In the genomic region with DNA sequence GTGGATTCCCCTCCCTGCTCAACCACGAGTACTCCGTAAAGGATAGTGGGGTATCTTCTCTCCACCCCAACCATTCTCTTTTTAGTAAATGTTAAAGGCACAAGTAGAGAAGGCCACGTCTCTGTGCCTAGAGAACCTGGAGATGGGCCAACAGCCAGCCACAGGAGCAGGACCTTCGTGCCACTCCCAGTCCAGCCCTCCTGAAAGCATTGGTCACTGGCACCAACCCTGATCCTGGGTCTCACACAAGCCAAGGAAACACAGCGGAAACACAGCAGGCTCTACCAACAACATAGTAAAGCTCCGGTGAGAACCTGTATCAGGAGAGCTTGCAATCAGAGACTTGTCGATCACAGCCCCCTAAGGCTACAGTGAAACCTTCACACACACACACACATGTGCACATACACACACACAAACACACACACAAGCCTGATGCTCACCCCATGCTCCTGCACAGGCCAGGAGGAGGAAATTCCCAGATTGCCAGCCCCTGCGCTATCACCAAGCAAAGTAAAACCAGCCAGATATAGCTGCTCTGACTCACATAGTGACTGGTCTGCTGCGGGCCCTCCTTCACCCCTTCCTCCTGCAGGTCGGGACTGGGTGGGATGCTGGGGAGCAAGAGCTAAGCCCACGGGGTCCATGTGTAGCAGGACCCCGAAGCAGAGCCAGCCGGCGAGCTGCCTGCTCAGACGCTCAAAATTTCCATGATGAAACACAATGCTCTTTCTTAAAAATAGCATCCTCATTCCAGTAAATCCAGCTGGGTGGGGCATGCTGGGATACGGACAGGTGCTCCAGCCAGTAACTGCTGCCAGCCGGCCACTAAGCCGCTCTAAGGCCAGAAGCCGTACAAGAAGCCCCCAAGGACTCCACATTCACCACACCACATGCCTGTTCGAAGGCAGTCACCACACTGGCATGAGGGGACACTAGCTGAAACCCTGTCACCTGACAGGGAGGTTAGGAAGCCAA, we compare ENCODE assay signal across 9 mouse cellular contexts. TPM values are rescaled to one million over a fixed set of nuclear protein-coding genes. Genes with fewer than 3 reads are reported as not detected.
DNase-seq lines count a peak whose midpoint lies in the region; ATAC-seq and TF ChIP-seq lines count a peak whose summit lies in the region.
"Had no signal": no experiment of that assay in that cellular context is flagged by ENCODE, and none has a peak within 500 bp of the region (broad histone marks: within the 10 kb centered on the region; RNA-seq: fewer than 3 reads in every experiment).

No protein-coding gene starts in this region.

- no peaks in the 10 kb centered on the region for H3K27me3 ChIP-seq in heart, embryonic 10.5 days (ENCODE audit: insufficient read depth, poor library complexity, severe bottlenecking)
- no peaks in the 10 kb centered on the region for H3K27me3 ChIP-seq in heart, embryonic 16.5 days (ENCODE audit: control insufficient read depth, insufficient read depth, low read length)
- H3K27me3 ChIP-seq in stomach, postnatal 0 days (ENCODE audit: control insufficient read depth, insufficient read depth, low read length), result no peaks in the 10 kb centered on the region

- 0 out of 2 replicates have a peak, but pooled peaks cover 5% of the 10 kb centered on the region for H3K36me3 ChIP-seq in heart, embryonic 10.5 days
- no peaks in the 10 kb centered on the region for H3K36me3 ChIP-seq in heart, embryonic 16.5 days (ENCODE audit: control insufficient read depth, insufficient read depth)
- H3K36me3 ChIP-seq in stomach, postnatal 0 days (ENCODE audit: control insufficient read depth, insufficient read depth, low read length), result no peaks in the 10 kb centered on the region

- peaks cover 15% of the 10 kb centered on the region for H3K4me1 ChIP-seq in heart, embryonic 10.5 days
- peaks cover 9% of the 10 kb centered on the region for H3K4me1 ChIP-seq in heart, embryonic 16.5 days (ENCODE audit: control insufficient read depth, insufficient read depth, low read length)
- no peaks in the 10 kb centered on the region for H3K4me1 ChIP-seq in stomach, postnatal 0 days (replicated peaks; ENCODE audit: control insufficient read depth, insufficient read depth)

- peak overlapping the region; percentile 52 for H3K9ac ChIP-seq in heart, embryonic 16.5 days (ENCODE audit: low read length)
- H3K9ac ChIP-seq in stomach, postnatal 0 days (ENCODE audit: low read length), result no peak overlapping the region

- no peak for DNase-seq in heart, embryonic 10.5 days (ENCODE audit: low spot score)
- no peak for DNase-seq in heart, adult 11 months
- peak; percentile 52 for DNase-seq in right cerebral cortex, postnatal 25 days
- no peak for DNase-seq in right cerebral cortex, postnatal 10 days (ENCODE audit: low spot score in 2 of 2)
- peak; percentile 39 for DNase-seq in stomach, postnatal 0 days (ENCODE audit: low spot score)
- DNase-seq in kidney, adult 8-10 months, result no peak
- DNase-seq: lung, postnatal 4 days had no signal

- no peak overlapping the region for H3K4me3 ChIP-seq in heart, embryonic 10.5 days
- peak overlapping the region; percentile 30 for H3K4me3 ChIP-seq in heart, embryonic 16.5 days (ENCODE audit: low read length)
- no peak overlapping the region for H3K4me3 ChIP-seq in stomach, postnatal 0 days (ENCODE audit: low read depth, low read length)

- no peaks in the 10 kb centered on the region for H3K9me3 ChIP-seq in heart, embryonic 10.5 days
- H3K9me3 ChIP-seq in heart, embryonic 16.5 days (replicated peaks; ENCODE audit: control insufficient read depth, low read length), result no peaks in the 10 kb centered on the region
- H3K9me3 ChIP-seq in stomach, postnatal 0 days (ENCODE audit: control insufficient read depth, low read length), result no peaks in the 10 kb centered on the region

- ATAC-seq in heart, embryonic 16.5 days (replicated peaks; ENCODE audit: extremely low read depth, insufficient read depth, low FRiP score), result no peak; the same call in 1 of the 2 replicates
- ATAC-seq in stomach, postnatal 0 days (ENCODE audit: low FRiP score, low TSS enrichment), result peak; percentile 53
- ATAC-seq: intestine, postnatal 0 days had no signal

- no peak for TF ChIP-seq CTCF in stomach, postnatal 0 days (IDR thresholded peaks at IDR 0.05; ENCODE audit: low read depth)

- H3K4me2 ChIP-seq in heart, embryonic 16.5 days (ENCODE audit: low read depth, low read length), result peak overlapping the region; percentile 55
- H3K4me2 ChIP-seq in stomach, postnatal 0 days (replicated peaks; ENCODE audit: low read depth), result no peak overlapping the region

- H3K27ac ChIP-seq in heart, embryonic 10.5 days, result peak overlapping the region; percentile 38; the same call in 1 of the 2 replicates
- no peak overlapping the region for H3K27ac ChIP-seq in heart, embryonic 16.5 days (ENCODE audit: low read length)
- no peak overlapping the region for H3K27ac ChIP-seq in stomach, postnatal 0 days (replicated peaks)

- 68% methylated on average over 20 of the region's 20 CpGs for WGBS in heart, embryonic 10.5 days
- 58% methylated on average over 20 of the region's 20 CpGs for WGBS in heart, embryonic 16.5 days
- WGBS in stomach, postnatal 0 days, result 73% methylated on average over 20 of the region's 20 CpGs

- no peak for TF ChIP-seq EP300 in stomach, postnatal 0 days (optimal IDR thresholded peaks at IDR 0.05)

RNA-seq across cellular contexts. Expression of a gene that starts 29.7 kb away (rescaled TPM):
- 8.9 and 11.8 TPM in 2 replicates for polyA plus RNA-seq in heart, embryonic 10.5 days (2016; fragmentation: Nextera tagmentation; extraction: Ambion mirVana)
- 11.4 and 12.5 TPM in 2 replicates for polyA plus RNA-seq in heart, embryonic 16.5 days (2015; fragmentation: Nextera tagmentation; extraction: Ambion mirVana)
- 24.1 and 29.2 TPM in 2 replicates for polyA plus RNA-seq in stomach, postnatal 0 days (2015; fragmentation: Nextera tagmentation; extraction: Ambion mirVana)

RNA-seq across cellular contexts. Expression of a gene that starts 55.3 kb away (rescaled TPM):
- polyA plus RNA-seq in heart, embryonic 10.5 days (2016; fragmentation: Nextera tagmentation; extraction: Ambion mirVana), result 10.6 and 21.6 TPM in 2 replicates
- 0.76 and 0.92 TPM in 2 replicates for polyA plus RNA-seq in heart, embryonic 16.5 days (2015; fragmentation: Nextera tagmentation; extraction: Ambion mirVana)
- polyA plus RNA-seq in stomach, postnatal 0 days (2015; fragmentation: Nextera tagmentation; extraction: Ambion mirVana), result 0.05 and 0.18 TPM in 2 replicates

Comparison
In these comparisons a context has a peak if more than half of its experiments do, and no peak if none do; other contexts are left out.
1. DNase-seq: peak in right cerebral cortex, postnatal 25 days (single experiment) and stomach, postnatal 0 days (single experiment); none in heart, embryonic 10.5 days (single experiment), heart, adult 11 months (single experiment), right cerebral cortex, postnatal 10 days (0 of 2) and kidney, adult 8-10 months (0 of 2).